Mouse (Mus musculus) embryo, embryonic 10 days (tissue): ENCODE measurements at regions not wholly inside any gene's neighbourhood (a gene's known extent, or its start where the extent isn't known, plus 50 kb on each side); places are given as distances from the start of the nearest gene placed in this dataset.

Experiments used
- DNase-seq: peaks from one replicate; pipeline ENCODE4 v3.0.0-alpha.2; 2015; ENCODE audit warnings: low spot score

DNA sequence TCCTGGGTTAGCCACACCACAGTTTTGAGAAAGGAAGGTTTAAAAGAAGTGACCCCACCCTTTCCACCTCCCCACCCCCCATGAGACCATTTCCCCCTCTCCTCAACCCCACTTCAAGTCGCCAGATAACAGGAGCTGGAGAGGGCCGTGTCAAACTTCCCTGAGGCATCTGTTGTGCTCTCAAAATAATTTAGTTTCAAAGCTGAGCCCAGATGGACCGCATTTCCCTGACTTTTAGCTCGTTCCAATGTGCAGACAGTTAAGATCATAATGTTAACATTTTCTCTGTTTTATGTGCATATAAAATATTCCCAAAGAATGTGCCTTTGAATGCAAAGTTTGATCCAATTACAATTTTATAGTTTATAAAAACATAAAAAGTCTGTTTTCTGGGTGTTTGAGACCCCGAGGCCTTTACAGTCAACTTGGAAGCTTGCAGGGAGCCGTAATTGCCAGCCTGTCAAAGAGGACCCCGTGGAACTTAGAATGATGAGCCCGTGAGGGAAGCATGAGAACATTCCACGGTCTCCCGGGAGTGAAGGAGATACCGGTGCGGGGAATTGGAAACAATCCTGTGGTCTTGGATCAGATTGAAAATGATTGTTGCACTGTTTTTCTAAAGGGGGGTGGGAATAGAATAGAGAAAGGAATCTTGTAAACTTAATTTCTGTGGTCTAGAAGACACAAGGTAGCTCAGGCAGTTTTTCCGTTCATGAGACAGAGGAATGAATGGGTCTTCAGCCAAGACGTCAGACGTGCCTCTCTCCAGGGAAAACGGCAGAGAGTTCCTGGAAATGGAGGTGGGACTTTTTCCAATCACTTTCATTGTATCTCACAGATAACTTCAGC, 903.3 kb downstream of the Mrps31 start:
- no peak for DNase-seq

DNA sequence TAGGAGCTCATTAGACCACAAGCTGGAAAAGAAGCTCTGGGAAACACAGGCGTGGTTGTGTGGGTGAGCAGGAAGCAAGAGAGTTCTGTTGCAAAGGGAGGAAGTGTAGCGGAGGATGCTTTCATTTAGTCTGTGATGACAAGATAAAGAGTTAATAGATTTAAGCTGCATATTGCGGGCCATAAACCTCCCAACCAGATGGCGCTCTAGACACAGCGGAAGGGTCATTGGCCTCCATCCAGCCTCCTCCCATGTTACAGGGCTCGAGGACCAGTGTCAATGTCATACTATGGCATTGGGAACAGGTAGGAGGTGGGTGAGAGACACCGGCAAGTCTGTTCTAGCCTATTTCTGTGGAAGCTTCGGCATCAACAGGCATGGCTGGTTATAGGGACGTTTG, 908.4 kb downstream of the Mrps31 start:
- peak; percentile 50 for DNase-seq

DNA sequence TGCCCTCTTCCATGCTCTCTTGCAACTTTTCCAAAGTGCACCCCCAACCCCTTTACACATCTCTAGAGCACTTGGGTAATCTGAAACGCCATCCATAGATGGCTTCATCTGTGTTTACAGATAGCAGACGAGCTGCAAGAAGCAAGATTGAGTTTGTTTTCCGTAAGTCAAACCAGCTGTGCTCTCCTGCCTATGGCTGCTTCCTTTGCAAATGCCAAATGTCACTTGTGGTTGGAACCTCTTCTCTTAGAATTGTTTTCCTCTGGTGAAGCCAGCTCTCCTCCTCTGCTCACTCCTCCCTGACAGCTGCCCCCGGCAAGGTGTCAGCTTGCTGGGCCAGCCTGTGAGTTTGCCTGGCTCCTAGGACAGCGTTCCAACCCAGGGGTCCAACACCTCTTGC, 910.0 kb downstream of the Mrps31 start:
- DNase-seq, result peak; percentile 12

- DNase-seq, result no peak
Measured at GRCm38 (mm10) chr8:23327283-23327682, 916.1 kb downstream of the Mrps31 start.

DNA sequence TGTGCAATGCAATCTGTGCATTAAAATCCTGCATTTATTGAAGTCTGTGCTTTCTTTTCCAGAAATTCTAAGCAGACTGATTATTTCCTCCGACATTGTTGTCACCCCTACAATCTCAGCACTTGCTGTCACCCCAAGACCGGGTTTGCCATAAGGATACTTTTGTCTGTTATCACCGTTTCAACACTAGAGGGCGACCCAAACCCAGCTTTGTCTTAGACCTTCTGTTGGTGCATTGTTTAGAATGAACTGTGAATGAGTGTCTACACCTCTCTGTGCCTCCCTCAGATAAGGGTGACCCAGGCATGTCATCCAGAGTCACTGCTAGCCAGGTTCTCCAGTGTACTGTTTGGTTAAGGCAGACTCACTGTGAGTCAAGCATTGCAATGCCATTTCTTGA, 933.0 kb downstream of the Mrps31 start:
- DNase-seq, result peak; percentile 73

DNA sequence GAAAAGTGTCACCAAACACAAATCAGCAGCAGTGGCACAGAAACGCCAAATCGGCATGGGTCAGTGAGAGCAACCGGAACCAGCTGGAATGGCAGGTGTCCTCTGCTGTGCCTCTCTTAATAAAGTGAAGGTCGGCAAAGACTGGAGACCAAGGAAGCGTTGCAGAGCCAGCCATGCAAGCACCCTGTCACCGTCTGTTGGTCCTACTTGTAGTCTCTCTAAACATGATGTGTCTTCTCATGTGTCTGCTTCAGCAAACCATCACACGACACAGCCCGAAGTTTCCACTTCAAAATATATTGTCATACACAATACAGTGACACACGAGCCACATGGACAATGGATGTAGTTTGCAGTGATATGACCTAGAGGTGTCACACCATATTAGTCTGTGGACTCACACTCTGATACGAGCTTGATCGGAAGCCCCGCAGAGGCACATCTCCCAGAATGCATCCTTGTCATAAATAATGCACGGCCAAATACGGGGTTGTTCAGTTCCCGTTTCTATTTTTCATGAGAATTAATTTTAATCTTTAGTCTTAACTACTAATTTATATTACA, 940.3 kb downstream of the Mrps31 start:
- no peak for DNase-seq

- peak; percentile 15 for DNase-seq
Measured at GRCm38 (mm10) chr8:23352259-23353106, 941.3 kb downstream of the Mrps31 start.

GRCm38 (mm10) chr8:23360061-23360622, 949.0 kb downstream of the Mrps31 start:
- peak; percentile 36 for DNase-seq

- peak; percentile 72 for DNase-seq
Measured at GRCm38 (mm10) chr8:23360850-23361274, 949.7 kb downstream of the Mrps31 start.
